8 mouse cellular contexts compared by ENCODE assay signal in the genomic region with DNA sequence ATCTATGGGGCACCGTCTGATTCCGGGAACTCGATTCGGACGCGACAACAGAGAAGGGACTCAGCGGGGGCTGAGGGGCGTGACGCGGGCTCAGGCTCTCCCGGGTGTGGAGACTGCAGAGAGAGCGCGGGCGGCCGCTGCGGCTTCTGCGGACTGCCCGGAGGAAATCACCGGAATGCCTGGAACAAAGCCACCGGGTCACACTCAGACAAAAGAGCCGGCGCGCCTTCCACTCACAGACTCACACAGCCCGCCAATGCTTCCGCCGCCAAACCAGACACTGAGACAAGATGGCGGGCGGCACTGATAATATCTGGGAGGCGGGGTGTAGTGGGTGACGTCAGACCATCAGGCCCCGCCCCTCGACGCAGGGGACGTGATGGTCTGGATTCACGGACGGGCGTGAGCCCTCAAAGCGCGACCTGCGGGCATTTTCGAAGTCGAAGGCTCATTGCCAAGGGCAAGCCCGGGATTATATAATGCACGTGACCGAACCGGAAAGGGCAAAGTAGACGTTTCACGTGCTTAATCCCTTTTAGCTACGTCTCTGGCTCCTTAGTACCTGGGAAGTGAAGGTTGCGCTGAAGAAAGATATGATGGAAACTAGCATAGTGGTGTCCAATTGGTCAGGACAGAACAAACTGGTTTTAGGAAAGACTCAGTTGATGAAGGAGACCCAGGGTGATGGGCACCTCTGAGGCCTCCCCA. TPM values are rescaled to one million over a fixed set of nuclear protein-coding genes. Genes with fewer than 3 reads are reported as not detected.
DNase-seq lines count a peak whose midpoint lies in the region; ATAC-seq and TF ChIP-seq lines count a peak whose summit lies in the region.

TSS of gene Wsb1 (minus strand) at position 281 of the 708 bp plus-strand sequence.

- no peak for TF ChIP-seq CTCF in lung, postnatal 0 days (IDR thresholded peaks at IDR 0.05)

- peak within 1 kb of the TSS; percentile 66 for H3K4me2 ChIP-seq in lung, postnatal 0 days (replicated peaks; ENCODE audit: low read depth, low read length)

- H3K36me3 ChIP-seq in hindbrain, embryonic 10.5 days = peaks cover 25% of the 10 kb centered on the region
- H3K36me3 ChIP-seq in lung, postnatal 0 days (ENCODE audit: insufficient read depth, low read length) = no peaks in the 10 kb centered on the region

- 2% methylated on average over 50 of the region's 50 CpGs for WGBS in hindbrain, embryonic 10.5 days
- 2% methylated on average over 50 of the region's 50 CpGs for WGBS in lung, postnatal 0 days

- TF ChIP-seq EP300 in lung, postnatal 0 days (IDR thresholded peaks at IDR 0.05) = no peak

- H3K4me1 ChIP-seq in hindbrain, embryonic 10.5 days (replicated peaks) = peaks cover 25% of the 10 kb centered on the region
- peaks cover 21% of the 10 kb centered on the region for H3K4me1 ChIP-seq in lung, postnatal 0 days (ENCODE audit: insufficient read depth, low read depth, low read length)

- ATAC-seq in frontal cortex, adult (ENCODE audit: low TSS enrichment) = peak; percentile 96
- ATAC-seq in lung, postnatal 0 days = peak; percentile 96

- peak within 1 kb of the TSS; percentile 90 for H3K9ac ChIP-seq in lung, postnatal 0 days (replicated peaks; ENCODE audit: low read depth)

- peaks cover 14% of the 10 kb centered on the region for H3K27me3 ChIP-seq in hindbrain, embryonic 10.5 days (ENCODE audit: insufficient read depth, poor library complexity, severe bottlenecking)
- no peaks in the 10 kb centered on the region for H3K27me3 ChIP-seq in lung, postnatal 0 days (replicated peaks; ENCODE audit: insufficient read depth, low read length)

- peak within 1 kb of the TSS; percentile 89 for H3K4me3 ChIP-seq in hindbrain, embryonic 10.5 days
- H3K4me3 ChIP-seq in lung, postnatal 0 days (ENCODE audit: low read depth, low read length) = peak within 1 kb of the TSS; percentile 84

- peak within 1 kb of the TSS; percentile 99 for H3K27ac ChIP-seq in hindbrain, embryonic 10.5 days
- H3K27ac ChIP-seq in lung, postnatal 0 days (ENCODE audit: low read length) = peak within 1 kb of the TSS; percentile 96

- peak; percentile 69 for DNase-seq in MEL-GATA-1-ER (ENCODE audit: extremely low read depth, low read depth)
- peak; percentile 95 for DNase-seq in cerebellum, adult 8-10 months
- DNase-seq in hindbrain, embryonic 10.5 days (ENCODE audit: low spot score) = peak; percentile 94
- peak; percentile 93 for DNase-seq in layer of hippocampus, adult 9-11 months
- DNase-seq in lung, postnatal 0 days (ENCODE audit: low spot score) = peak; percentile 94
- DNase-seq in ovary, postnatal 14 days (ENCODE audit: low spot score) = peak; percentile 91
- DNase-seq in thymus, postnatal 14 days = peak; percentile 93

- no peaks in the 10 kb centered on the region for H3K9me3 ChIP-seq in hindbrain, embryonic 10.5 days
- H3K9me3 ChIP-seq in lung, postnatal 0 days (ENCODE audit: low read length) = no peaks in the 10 kb centered on the region

RNA-seq across cellular contexts. Expression of gene Wsb1, which starts in this region (rescaled TPM):
- 262 and 276 TPM in 2 replicates for polyA plus RNA-seq in hindbrain, embryonic 10.5 days (2016; fragmentation: Nextera tagmentation; extraction: Ambion mirVana)
- polyA plus RNA-seq in lung, postnatal 0 days (2015; fragmentation: Nextera tagmentation; extraction: Ambion mirVana) = 134 and 144 TPM in 2 replicates

Comparison
In these comparisons a context has a peak if more than half of its experiments do, and no peak if none do; other contexts are left out.
1. Peak in every context shown above with its lines: DNase-seq, ATAC-seq, H3K4me3 ChIP-seq and H3K27ac ChIP-seq.